ENCODE assay signal across 10 mouse cellular contexts in the genomic region with DNA sequence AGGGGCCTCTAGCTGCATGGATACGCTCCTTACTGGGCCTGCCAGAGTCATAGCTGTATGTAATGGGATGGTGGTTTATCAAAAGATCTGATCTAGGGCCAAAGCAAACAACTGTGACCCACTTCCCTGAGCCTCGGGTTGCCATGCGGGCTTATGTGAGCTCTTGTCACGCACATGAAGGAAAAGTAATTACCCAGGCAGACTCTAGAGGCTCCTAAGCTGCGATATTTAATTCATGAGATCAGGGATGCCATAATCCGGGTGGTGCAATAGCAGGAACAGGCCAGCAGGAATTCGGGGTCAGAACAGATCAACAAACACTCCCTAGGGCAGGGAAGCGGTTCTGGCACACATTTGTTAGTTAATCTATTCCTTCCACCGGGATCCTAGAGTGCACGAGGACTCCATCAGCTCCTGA. TPM values are rescaled to one million over a fixed set of nuclear protein-coding genes. Genes with fewer than 3 reads are reported as not detected.
DNase-seq lines count a peak whose midpoint lies in the region; ATAC-seq lines count a peak whose summit lies in the region.
"Had no signal": no experiment of that assay in that cellular context is flagged by ENCODE, and none has a peak within 500 bp of the region (broad histone marks: within the 10 kb centered on the region; RNA-seq: fewer than 3 reads in every experiment).

No protein-coding gene starts in this region.

- peak; percentile 8 for DNase-seq in urinary bladder, postnatal 14 days (ENCODE audit: low spot score)
- no peak for DNase-seq in urinary bladder, postnatal 4 days (ENCODE audit: low spot score in 2 of 2)
- DNase-seq in right cerebral cortex, postnatal 36 days (ENCODE audit: low spot score in 2 of 2) = no peak
- no peak for DNase-seq in frontal cortex, postnatal 14 days (ENCODE audit: low spot score in 2 of 2)
- no peak for DNase-seq in layer of hippocampus, adult 11-12 months (ENCODE audit: low spot score)

- peak; percentile 74 for ATAC-seq in hindbrain, embryonic 12.5 days (ENCODE audit: low FRiP score)
- peak; percentile 58 for ATAC-seq in liver, embryonic 16.5 days (ENCODE audit: low read depth)

- 19% methylated on average over 10 of the region's 10 CpGs for WGBS in hindbrain, embryonic 12.5 days
- WGBS in liver, embryonic 16.5 days (ENCODE audit: insufficient replicate concordance) = 55% methylated on average over 10 of the region's 10 CpGs

- no peaks in the 10 kb centered on the region for H3K9me3 ChIP-seq in hindbrain, embryonic 12.5 days (replicated peaks)
- H3K9me3 ChIP-seq in liver, embryonic 16.5 days (replicated peaks; ENCODE audit: control insufficient read depth, low read length) = no peaks in the 10 kb centered on the region
- H3K9me3 ChIP-seq: embryonic facial prominence, embryonic 15.5 days; heart, embryonic 13.5 days; limb, embryonic 12.5 days had no signal

- H3K4me3 ChIP-seq in hindbrain, embryonic 12.5 days = no peak overlapping the region
- H3K4me3 ChIP-seq in liver, embryonic 16.5 days (ENCODE audit: low read depth, low read length) = no peak overlapping the region
- H3K4me3 ChIP-seq: embryonic facial prominence, embryonic 15.5 days; heart, embryonic 13.5 days; limb, embryonic 12.5 days had no signal

- H3K9ac ChIP-seq in hindbrain, embryonic 12.5 days = no peak overlapping the region
- H3K9ac ChIP-seq in liver, embryonic 16.5 days (ENCODE audit: low read depth, low read length) = no peak overlapping the region
- H3K9ac ChIP-seq: embryonic facial prominence, embryonic 15.5 days; heart, embryonic 13.5 days; limb, embryonic 12.5 days had no signal

- H3K27ac ChIP-seq in hindbrain, embryonic 12.5 days = peak overlapping the region; percentile 35; the same call in 1 of the 2 replicates
- no peak overlapping the region for H3K27ac ChIP-seq in liver, embryonic 16.5 days (ENCODE audit: low read length)
- H3K27ac ChIP-seq: embryonic facial prominence, embryonic 15.5 days; heart, embryonic 13.5 days; limb, embryonic 12.5 days had no signal

- peaks cover 19% of the 10 kb centered on the region for H3K36me3 ChIP-seq in hindbrain, embryonic 12.5 days
- H3K36me3 ChIP-seq in liver, embryonic 16.5 days (ENCODE audit: control insufficient read depth, insufficient read depth) = no peaks in the 10 kb centered on the region
- H3K36me3 ChIP-seq: embryonic facial prominence, embryonic 15.5 days had no signal

- H3K4me2 ChIP-seq in hindbrain, embryonic 12.5 days (replicated peaks) = no peak overlapping the region
- no peak overlapping the region for H3K4me2 ChIP-seq in liver, embryonic 16.5 days (ENCODE audit: low read depth, low read length)
- H3K4me2 ChIP-seq: embryonic facial prominence, embryonic 15.5 days; heart, embryonic 13.5 days; limb, embryonic 12.5 days had no signal

- H3K27me3 ChIP-seq in hindbrain, embryonic 12.5 days = no peaks in the 10 kb centered on the region; the same call in 1 of the 2 replicates
- no peaks in the 10 kb centered on the region for H3K27me3 ChIP-seq in liver, embryonic 16.5 days (ENCODE audit: control insufficient read depth, insufficient read depth, low read depth, low read length)
- H3K27me3 ChIP-seq: embryonic facial prominence, embryonic 15.5 days; heart, embryonic 13.5 days; limb, embryonic 12.5 days had no signal

- peaks cover 14% of the 10 kb centered on the region for H3K4me1 ChIP-seq in hindbrain, embryonic 12.5 days
- H3K4me1 ChIP-seq in liver, embryonic 16.5 days (ENCODE audit: control insufficient read depth, low read depth, low read length) = no peaks in the 10 kb centered on the region; the same call in 1 of the 2 replicates

RNA-seq across cellular contexts. Expression of gene Cyfip2, which starts 21.7 kb away (rescaled TPM):
- 65.1 and 68.3 TPM in 2 replicates for polyA plus RNA-seq in hindbrain, embryonic 12.5 days (2016; fragmentation: Nextera tagmentation; extraction: Ambion mirVana)
- 4.6 and 5.7 TPM in 2 replicates for polyA plus RNA-seq in liver, embryonic 16.5 days (2015; fragmentation: Nextera tagmentation; extraction: Ambion mirVana)

RNA-seq across cellular contexts. Expression of gene Fndc9, which starts 55.7 kb away (rescaled TPM):
- 1.1 TPM in 2 replicates for polyA plus RNA-seq in hindbrain, embryonic 12.5 days (2016; fragmentation: Nextera tagmentation; extraction: Ambion mirVana)
- not detected in 2 replicates for polyA plus RNA-seq in liver, embryonic 16.5 days (2015; fragmentation: Nextera tagmentation; extraction: Ambion mirVana)
